Mouse (Mus musculus) kidney, embryonic 14.5 days (tissue): ENCODE measurements around the gene Slf2. TPM values are rescaled to one million over a fixed set of nuclear protein-coding genes. Genes with fewer than 3 reads are reported as not detected.

ENCODE experiments used
- ATAC-seq: fragments of 200-750 bp; cut with Nextera tagmentation; 2 replicates; pipeline ENCODE4 v1.8.0; 2017; ENCODE audit warnings: moderate number of reproducible peaks, mild to moderate bottlenecking, moderate TSS enrichment, moderate library complexity; ENCODE audit not compliant: low FRiP score, low TSS enrichment
- H3K27ac ChIP-seq: fragments of 300-500 bp; sonication (generic); 2 replicates; pipeline ENCODE4 v1.5.1; 2014; ENCODE audit warnings: low read depth, mild to moderate bottlenecking, low read length, moderate library complexity, mixed read lengths
- H3K27me3 ChIP-seq: fragments of 300-500 bp; sonication (generic); 2 replicates; pipeline ENCODE4 v1.6.1; 2014; ENCODE audit warnings: mild to moderate bottlenecking, low read length; ENCODE audit not compliant: control insufficient read depth, insufficient read depth
- H3K36me3 ChIP-seq: fragments of 300-500 bp; sonication (generic); 2 replicates; pipeline ENCODE4 v1.6.1; 2014; ENCODE audit warnings: low read length, mixed read lengths; ENCODE audit not compliant: control insufficient read depth, insufficient read depth
- H3K4me1 ChIP-seq: fragments of 300-500 bp; sonication (generic); 2 replicates; pipeline ENCODE4 v1.6.1; 2014; ENCODE audit warnings: low read length, mixed read lengths; ENCODE audit not compliant: control insufficient read depth, insufficient read depth
- H3K4me2 ChIP-seq: fragments of 300-500 bp; sonication (generic); replicated peaks from 2 replicates; pipeline ENCODE4 v1.6.1; 2014; ENCODE audit warnings: low read depth, mild to moderate bottlenecking, low read length
- H3K4me3 ChIP-seq: fragments of 300-500 bp; sonication (generic); 2 replicates; pipeline ENCODE4 v1.5.1; 2014; ENCODE audit warnings: mild to moderate bottlenecking, low read length
- H3K9ac ChIP-seq: fragments of 300-500 bp; sonication (generic); 2 replicates; pipeline ENCODE4 v1.6.1; 2014; ENCODE audit warnings: low read depth, mild to moderate bottlenecking, low read length, moderate library complexity
- H3K9me3 ChIP-seq: fragments of 300-500 bp; sonication (generic); 2 replicates; pipeline ENCODE4 v1.6.1; 2016; ENCODE audit warnings: low read length; ENCODE audit not compliant: control insufficient read depth
- WGBS: fragments of 180-500 bp; shearing (Covaris S2); extraction: QIAGEN DNeasy Blood & Tissue Kit; methylation state at CpG from one replicate; pipeline ENCODE4 v1.1.7; 2014; 5-methylcytosine and 5-hydroxymethylcytosine counted together
- polyA plus RNA-seq: library from polyadenylated mRNA; unstranded; fragments of >200 nt; fragmentation: Nextera tagmentation; extraction: Ambion mirVana; gene quantifications from 2 replicates; pipeline ENCODE4 v1.2.1, GENCODE M21; 2014

The Slf2 gene
- polyA plus RNA-seq, 1 experiment from 2014 or later: 60.0 TPM

DNA sequence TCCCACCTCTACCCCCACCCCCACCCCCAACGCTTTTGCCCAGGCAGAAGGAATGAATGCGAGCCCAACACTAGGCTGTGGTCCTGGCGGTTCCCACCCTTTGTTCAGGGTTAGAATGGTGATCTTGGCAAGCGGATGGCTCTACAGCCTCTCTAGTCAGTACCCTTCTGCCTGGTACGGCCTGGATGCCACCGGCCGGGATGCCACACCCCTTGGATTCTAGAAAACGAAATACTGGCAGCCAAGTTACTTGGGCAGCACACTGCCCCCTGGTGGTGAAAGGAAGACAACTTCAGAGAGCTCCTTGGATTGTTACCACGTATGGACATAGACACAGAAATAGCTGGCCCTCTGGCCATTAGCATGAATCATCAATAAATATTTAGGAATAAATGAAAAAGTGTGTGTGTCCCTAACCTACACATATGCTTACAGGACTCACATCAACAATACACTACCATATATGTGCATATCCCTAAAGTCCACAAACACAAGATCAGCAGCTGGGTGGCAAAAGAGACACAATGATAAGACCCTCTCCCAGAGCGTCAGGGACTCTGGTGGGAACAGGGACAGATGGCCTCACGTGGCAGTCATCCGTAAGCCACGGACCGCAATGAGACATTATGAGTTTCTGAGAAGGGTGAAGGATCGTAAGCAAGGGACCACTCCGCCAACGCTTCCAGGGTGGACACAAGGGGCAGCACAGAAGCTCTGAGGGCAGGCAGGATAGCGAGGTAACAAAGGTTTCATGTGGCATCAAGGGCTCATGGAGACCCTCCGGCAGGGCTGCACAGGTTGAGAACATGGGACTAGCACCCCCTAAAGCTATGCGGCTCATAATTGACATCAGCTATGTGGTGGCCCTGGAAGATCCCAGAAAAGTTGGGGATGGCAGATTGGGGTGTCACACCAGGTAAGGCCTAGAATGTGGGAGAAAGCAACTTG is 100.1 kb downstream of the Slf2 start:
- Histone ChIP-seq H3K9me3 (no peaks in the 10 kb centered on the region), H3K9ac (no peak overlapping the region), H3K36me3 (peaks cover 22% of the 10 kb centered on the region), H3K4me3 (peak overlapping the region; percentile 12; the same call in 1 of the 2 replicates), H3K4me1 (peaks cover 8% of the 10 kb centered on the region; the same call in 1 of the 2 replicates), H3K4me2 (peak overlapping the region; percentile 36), H3K27ac (no peak overlapping the region), H3K27me3 (no peaks in the 10 kb centered on the region)
- WGBS: 39% methylated on average over 20 of the region's 20 CpGs
- peak; percentile 15; the same call in 1 of the 2 replicates for ATAC-seq

GRCm38 (mm10) chr19:45031780-45032179 is 100.8 kb downstream of the Slf2 start:
- H3K9me3 ChIP-seq: no peaks in the 10 kb centered on the region
- peaks cover 14% of the 10 kb centered on the region for H3K36me3 ChIP-seq
- H3K4me2 ChIP-seq: no peak overlapping the region
- no peak overlapping the region for H3K9ac ChIP-seq
- peaks cover 8% of the 10 kb centered on the region; the same call in 1 of the 2 replicates for H3K4me1 ChIP-seq
- H3K4me3 ChIP-seq: no peak overlapping the region
- WGBS: 29% methylated on average over 4 of the region's 4 CpGs
- no peak overlapping the region for H3K27ac ChIP-seq
- peak; percentile 29; the same call in 1 of the 2 replicates for ATAC-seq
- H3K27me3 ChIP-seq: no peaks in the 10 kb centered on the region

Other genes starting within 250 kb of the Slf2 start
- gene Pax2, start 175.1 kb upstream of the Slf2 start, polyA plus RNA-seq: 43.3 and 55.9 TPM in 2 replicates
- gene Sema4g, start 58.0 kb downstream of the Slf2 start, polyA plus RNA-seq: 7.0 and 7.2 TPM in 2 replicates
- gene Twnk, start 74.5 kb downstream of the Slf2 start, polyA plus RNA-seq: 19.6 and 19.9 TPM in 2 replicates
- gene Mrpl43, start 75.3 kb downstream of the Slf2 start, polyA plus RNA-seq: 69.9 and 83.2 TPM in 2 replicates
- gene Lzts2, start 83.3 kb downstream of the Slf2 start, polyA plus RNA-seq: 59.1 and 68.2 TPM in 2 replicates
- 1.3 and 1.4 TPM in 2 replicates for gene Pdzd7, start 114.6 kb downstream of the Slf2 start, polyA plus RNA-seq
- 11.0 and 18.3 TPM in 2 replicates for gene Sfxn3, start 116.4 kb downstream of the Slf2 start, polyA plus RNA-seq
- 10.7 and 10.9 TPM in 2 replicates for gene Kazald1, start 144.1 kb downstream of the Slf2 start, polyA plus RNA-seq
- 0.26 TPM in 1 of 2 replicates, not detected in the other for gene Tlx1, start 219.5 kb downstream of the Slf2 start, polyA plus RNA-seq